Mouse (Mus musculus) liver, postnatal 0 days (tissue): ENCODE data around the gene Mfsd4b5. TPM values are rescaled to one million over a fixed set of nuclear protein-coding genes. Genes with fewer than 3 reads are reported as not detected.

Source experiments
- ATAC-seq: fragments of 200-750 bp; cut with Nextera tagmentation; 2 replicates; pipeline ENCODE4 v1.8.0; 2017; ENCODE audit warnings: mild to moderate bottlenecking, moderate library complexity
- DNase-seq: peaks from one replicate; pipeline ENCODE4 v3.0.0-alpha.2; 2016
- H3K27ac ChIP-seq: fragments of 300-500 bp; sonication (generic); 2 replicates; pipeline ENCODE4 v1.5.1; 2014; ENCODE audit warnings: antibody characterized with exemption, moderate library complexity, mild to moderate bottlenecking, low read depth
- H3K27me3 ChIP-seq: fragments of 300-500 bp; sonication (generic); 2 replicates; pipeline ENCODE4 v1.6.1; 2014; ENCODE audit warnings: low read length, control low read depth, mixed read lengths; ENCODE audit not compliant: insufficient read depth
- H3K36me3 ChIP-seq: fragments of 300-500 bp; sonication (generic); replicated peaks from 2 replicates; pipeline ENCODE4 v1.6.1; 2014; ENCODE audit warnings: mild to moderate bottlenecking, control low read depth, low read length, moderate library complexity, mixed read lengths; ENCODE audit not compliant: insufficient read depth
- H3K4me1 ChIP-seq: fragments of 300-500 bp; sonication (generic); 2 replicates; pipeline ENCODE4 v1.6.1; 2014; ENCODE audit warnings: antibody characterized with exemption, mild to moderate bottlenecking, control low read depth; ENCODE audit not compliant: insufficient read depth
- H3K4me2 ChIP-seq: fragments of 300-500 bp; sonication (generic); 2 replicates; pipeline ENCODE4 v1.6.1; 2014; ENCODE audit warnings: low read depth, mild to moderate bottlenecking, low read length, moderate library complexity, mixed read lengths
- H3K4me3 ChIP-seq: fragments of 300-500 bp; sonication (generic); 2 replicates; pipeline ENCODE4 v1.5.1; 2014; ENCODE audit warnings: low read depth, low read length
- H3K9ac ChIP-seq: fragments of 300-500 bp; sonication (generic); replicated peaks from 2 replicates; pipeline ENCODE4 v1.6.1; 2014; ENCODE audit warnings: mild to moderate bottlenecking, moderate library complexity
- H3K9me3 ChIP-seq: fragments of 300-500 bp; sonication (generic); 2 replicates; pipeline ENCODE4 v1.6.1; 2016; ENCODE audit warnings: mild to moderate bottlenecking, control low read depth, low read length, mixed read lengths
- CTCF ChIP-seq: sonication (generic); IDR thresholded peaks from 2 replicates; pipeline ENCODE4 v1.5.1; 2016; ENCODE audit warnings: antibody characterized with exemption, low read depth
- EP300 ChIP-seq: IDR thresholded peaks from 2 replicates; pipeline ENCODE4 v1.6.1; 2016; ENCODE audit warnings: antibody characterized with exemption, low read depth, mild to moderate bottlenecking
- WGBS: fragments of 180-500 bp; shearing (Covaris S2); extraction: QIAGEN DNeasy Blood & Tissue Kit; methylation state at CpG from one replicate; pipeline ENCODE4 v1.1.7; 2014; ENCODE audit not compliant: insufficient replicate concordance; 5-methylcytosine and 5-hydroxymethylcytosine counted together
- polyA plus RNA-seq: library from polyadenylated mRNA; unstranded; fragments of >200 nt; fragmentation: Nextera tagmentation; extraction: Ambion mirVana; gene quantifications from 2 replicates; pipeline ENCODE4 v1.2.1, GENCODE M21; 2015

Mfsd4b5 gene
- polyA plus RNA-seq, 1 experiment from 2014 or later = 0.06 TPM

- no peaks in the 10 kb centered on the region for H3K27me3 ChIP-seq
- peak overlapping the region; percentile 78; the same call in 1 of the 2 replicates for H3K27ac ChIP-seq
- 85% methylated on average over 4 of the region's 4 CpGs for WGBS
- no peak overlapping the region for H3K4me2 ChIP-seq
- DNase-seq (no peak), ATAC-seq (no peak)
- H3K9ac ChIP-seq = no peak overlapping the region
- H3K4me3 ChIP-seq = no peak overlapping the region
- H3K36me3 ChIP-seq = no peaks in the 10 kb centered on the region
- no peaks in the 10 kb centered on the region for H3K9me3 ChIP-seq
- TF ChIP-seq EP300 = no peak
- TF ChIP-seq CTCF = no peak
- H3K4me1 ChIP-seq = no peaks in the 10 kb centered on the region
These were observed 21.5 kb upstream of the Mfsd4b5 start for GRCm38 (mm10) chr10:40007953-40008352.

GRCm38 (mm10) chr10:40006963-40007362 is 20.5 kb upstream of the Mfsd4b5 start:
- no peak overlapping the region for H3K4me2 ChIP-seq
- no peaks in the 10 kb centered on the region for H3K9me3 ChIP-seq
- DNase-seq (peak; percentile 83), ATAC-seq (peak; percentile 100)
- TF ChIP-seq CTCF (no peak), EP300 (peak; percentile 55; the same call in 1 of the 2 replicates)
- no peaks in the 10 kb centered on the region for H3K27me3 ChIP-seq
- H3K27ac ChIP-seq = peak overlapping the region; percentile 78
- 67% methylated on average over 10 of the region's 10 CpGs for WGBS
- H3K36me3 ChIP-seq = no peaks in the 10 kb centered on the region
- no peaks in the 10 kb centered on the region for H3K4me1 ChIP-seq
- no peak overlapping the region for H3K9ac ChIP-seq
- H3K4me3 ChIP-seq = no peak overlapping the region

GRCm38 (mm10) chr10:40000746-40001145 is 14.3 kb upstream of the Mfsd4b5 start:
- ATAC-seq = no peak
- TF ChIP-seq EP300 = no peak
- no peak for TF ChIP-seq CTCF
- WGBS = 85% methylated on average over 2 of the region's 2 CpGs
- no peak overlapping the region for H3K4me2 ChIP-seq
- H3K4me3 ChIP-seq = no peak overlapping the region
- no peak overlapping the region for H3K27ac ChIP-seq
- no peaks in the 10 kb centered on the region for H3K9me3 ChIP-seq
- H3K9ac ChIP-seq = no peak overlapping the region
- no peaks in the 10 kb centered on the region for H3K27me3 ChIP-seq
- DNase-seq = no peak
- no peaks in the 10 kb centered on the region for H3K4me1 ChIP-seq
- H3K36me3 ChIP-seq = no peaks in the 10 kb centered on the region

- ATAC-seq (no peak), DNase-seq (no peak)
- H3K4me3 ChIP-seq = no peak overlapping the region
- H3K4me2 ChIP-seq = 0 out of 2 replicates have a peak overlapping the region, but pooled peaks have one; percentile 14
- H3K27ac ChIP-seq = no peak overlapping the region
- H3K4me1 ChIP-seq = no peaks in the 10 kb centered on the region
- no peaks in the 10 kb centered on the region for H3K27me3 ChIP-seq
- no peaks in the 10 kb centered on the region for H3K36me3 ChIP-seq
- WGBS = 19% methylated on average over 4 of the region's 4 CpGs
- H3K9me3 ChIP-seq = no peaks in the 10 kb centered on the region
- H3K9ac ChIP-seq = no peak overlapping the region
- peak; percentile 81 for TF ChIP-seq EP300
- TF ChIP-seq CTCF = no peak
These were observed 4.7 kb upstream of the Mfsd4b5 start for GRCm38 (mm10) chr10:39991155-39991554.

- no peak for ATAC-seq
- no peaks in the 10 kb centered on the region for H3K36me3 ChIP-seq
- no peak for DNase-seq
- 49% methylated on average over 5 of the region's 5 CpGs for WGBS
- no peak overlapping the region for H3K4me2 ChIP-seq
- H3K27ac ChIP-seq = no peak overlapping the region
- peaks cover 7% of the 10 kb centered on the region; the same call in 1 of the 2 replicates for H3K9me3 ChIP-seq
- H3K9ac ChIP-seq = no peak overlapping the region
- H3K4me3 ChIP-seq = no peak overlapping the region
- TF ChIP-seq EP300 (no peak), CTCF (no peak)
- H3K4me1 ChIP-seq = no peaks in the 10 kb centered on the region
- no peaks in the 10 kb centered on the region for H3K27me3 ChIP-seq
These were observed 3.8 kb downstream of the Mfsd4b5 start for GRCm38 (mm10) chr10:39982604-39983003.

- Histone ChIP-seq H3K4me1 (no peaks in the 10 kb centered on the region), H3K9me3 (peaks cover 7% of the 10 kb centered on the region; the same call in 1 of the 2 replicates), H3K36me3 (no peaks in the 10 kb centered on the region), H3K27ac (no peak overlapping the region), H3K27me3 (no peaks in the 10 kb centered on the region), H3K4me2 (no peak overlapping the region), H3K9ac (no peak overlapping the region), H3K4me3 (no peak overlapping the region)
- ATAC-seq (no peak), DNase-seq (no peak)
- WGBS = 82% methylated on average over 1 of the region's 1 CpGs
- no peak for TF ChIP-seq CTCF
- no peak for TF ChIP-seq EP300
These were observed 8.2 kb downstream of the Mfsd4b5 start for GRCm38 (mm10) chr10:39978231-39978630.

- no peak overlapping the region for H3K27ac ChIP-seq
- no peak overlapping the region for H3K4me2 ChIP-seq
- no peaks in the 10 kb centered on the region for H3K36me3 ChIP-seq
- H3K9ac ChIP-seq = no peak overlapping the region
- H3K27me3 ChIP-seq = no peaks in the 10 kb centered on the region
- no peaks in the 10 kb centered on the region for H3K4me1 ChIP-seq
- WGBS = 83% methylated on average over 4 of the region's 4 CpGs
- ATAC-seq (no peak), DNase-seq (no peak)
- TF ChIP-seq CTCF (no peak), EP300 (no peak)
- peaks cover 7% of the 10 kb centered on the region; the same call in 1 of the 2 replicates for H3K9me3 ChIP-seq
- no peak overlapping the region for H3K4me3 ChIP-seq
These were observed 9.1 kb downstream of the Mfsd4b5 start for GRCm38 (mm10) chr10:39977346-39977745.
